Mouse (Mus musculus): ENCODE results near the gene P4hb.

DNA sequence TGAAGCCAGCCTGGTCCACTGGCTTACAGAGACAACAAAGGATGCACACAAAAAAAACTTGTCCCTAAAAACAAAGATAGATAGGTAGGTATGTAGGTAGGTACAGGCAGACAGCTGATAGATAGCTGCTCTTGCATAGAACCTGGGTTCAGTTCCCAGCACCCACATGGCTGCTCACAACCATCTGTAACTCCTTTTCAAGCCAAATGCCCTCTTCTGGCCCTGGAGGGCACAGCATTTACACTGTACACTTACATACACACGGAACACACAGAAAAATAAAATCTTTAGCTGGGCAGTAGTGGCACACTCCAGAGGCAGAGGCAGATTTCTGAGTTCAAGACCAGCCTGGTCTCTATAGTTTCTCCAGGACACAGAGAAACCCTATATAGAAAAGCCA is 10.9 kb upstream of the P4hb start:
- TF ChIP-seq CTCF (conservative IDR thresholded peaks at IDR 0.05; ENCODE audit: low read length) (peak; percentile 10; the same call in 1 of the 2 replicates), POU5F1 (IDR thresholded peaks at IDR 0.05; ENCODE audit: borderline replicate concordance, low read length) (no peak)

All from E14TG2a.4 (cell line).